Mouse (Mus musculus) limb, embryonic 14.5 days (tissue): ENCODE measurements around the gene Hyal2. TPM values are rescaled to one million over a fixed set of nuclear protein-coding genes. Genes with fewer than 3 reads are reported as not detected.

Source experiments
- ATAC-seq: fragments of 200-750 bp; cut with Nextera tagmentation; 2 replicates; pipeline ENCODE4 v1.8.0; 2017; ENCODE audit warnings: low read depth, moderate number of reproducible peaks, moderate TSS enrichment; ENCODE audit not compliant: low FRiP score
- DNase-seq: peaks from one replicate; pipeline ENCODE4 v3.0.0-alpha.2; 2015; ENCODE audit warnings: low spot score
- H3K27ac ChIP-seq: fragments of 300-500 bp; sonication (generic); replicated peaks from 2 replicates; pipeline ENCODE4 v1.5.1; 2014; ENCODE audit warnings: low read depth, mild to moderate bottlenecking, low read length, moderate library complexity, mixed read lengths
- H3K27me3 ChIP-seq: fragments of 300-500 bp; sonication (generic); 2 replicates; pipeline ENCODE4 v1.6.1; 2014; ENCODE audit warnings: low read length, mixed read lengths; ENCODE audit not compliant: control insufficient read depth, insufficient read depth
- H3K36me3 ChIP-seq: fragments of 300-500 bp; sonication (generic); 2 replicates; pipeline ENCODE4 v1.6.1; 2014; ENCODE audit warnings: mild to moderate bottlenecking, low read length, moderate library complexity, mixed read lengths; ENCODE audit not compliant: control insufficient read depth, insufficient read depth
- H3K4me1 ChIP-seq: fragments of 300-500 bp; sonication (generic); 2 replicates; pipeline ENCODE4 v1.6.1; 2014; ENCODE audit warnings: antibody characterized with exemption, low read length, mixed read lengths; ENCODE audit not compliant: control insufficient read depth, insufficient read depth
- H3K4me2 ChIP-seq: fragments of 300-500 bp; sonication (generic); replicated peaks from 2 replicates; pipeline ENCODE4 v1.6.1; 2014; ENCODE audit warnings: low read depth, mild to moderate bottlenecking, low read length, moderate library complexity; ENCODE audit not compliant: severe bottlenecking
- H3K4me3 ChIP-seq: fragments of 300-500 bp; sonication (generic); replicated peaks from 2 replicates; pipeline ENCODE4 v1.5.1; 2014; ENCODE audit warnings: low read length
- H3K9ac ChIP-seq: fragments of 300-500 bp; sonication (generic); 2 replicates; pipeline ENCODE4 v1.6.1; 2014; ENCODE audit warnings: mild to moderate bottlenecking, low read depth, low read length, moderate library complexity; ENCODE audit not compliant: severe bottlenecking
- H3K9me3 ChIP-seq: fragments of 300-500 bp; sonication (generic); 2 replicates; pipeline ENCODE4 v1.6.1; 2016; ENCODE audit warnings: low read length; ENCODE audit not compliant: control insufficient read depth
- POLR2A ChIP-seq: fragments of 200-500 bp; IDR thresholded peaks from 2 replicates; pipeline ENCODE4 v1.8.0; 2012; ENCODE audit warnings: inconsistent platforms, mild to moderate bottlenecking, moderate library complexity, borderline replicate concordance; ENCODE audit not compliant: insufficient read depth, insufficient read length; ENCODE audit errors: extremely low read depth
- WGBS: fragments of 180-500 bp; shearing (Covaris S2); extraction: QIAGEN DNeasy Blood & Tissue Kit; methylation state at CpG from one replicate; pipeline ENCODE4 v1.1.7; 2014; 5-methylcytosine and 5-hydroxymethylcytosine counted together
- polyA plus RNA-seq, 2 experiments: library from polyadenylated mRNA; depleted of rRNA in 1 of 2; stranded (reverse) in 1 of 2; unstranded in 1 of 2; fragments of >200 nt; fragmentation: Nextera tagmentation in 1 of 2; extraction: Ambion mirVana in 1 of 2; gene quantifications; 2 replicates each; pipeline versions ENCODE4 v1.2.1 to v1.2.3; 2012 to 2014

The Hyal2 gene
- polyA plus RNA-seq, 2 experiments, result 68.0 to 123 TPM

DNA sequence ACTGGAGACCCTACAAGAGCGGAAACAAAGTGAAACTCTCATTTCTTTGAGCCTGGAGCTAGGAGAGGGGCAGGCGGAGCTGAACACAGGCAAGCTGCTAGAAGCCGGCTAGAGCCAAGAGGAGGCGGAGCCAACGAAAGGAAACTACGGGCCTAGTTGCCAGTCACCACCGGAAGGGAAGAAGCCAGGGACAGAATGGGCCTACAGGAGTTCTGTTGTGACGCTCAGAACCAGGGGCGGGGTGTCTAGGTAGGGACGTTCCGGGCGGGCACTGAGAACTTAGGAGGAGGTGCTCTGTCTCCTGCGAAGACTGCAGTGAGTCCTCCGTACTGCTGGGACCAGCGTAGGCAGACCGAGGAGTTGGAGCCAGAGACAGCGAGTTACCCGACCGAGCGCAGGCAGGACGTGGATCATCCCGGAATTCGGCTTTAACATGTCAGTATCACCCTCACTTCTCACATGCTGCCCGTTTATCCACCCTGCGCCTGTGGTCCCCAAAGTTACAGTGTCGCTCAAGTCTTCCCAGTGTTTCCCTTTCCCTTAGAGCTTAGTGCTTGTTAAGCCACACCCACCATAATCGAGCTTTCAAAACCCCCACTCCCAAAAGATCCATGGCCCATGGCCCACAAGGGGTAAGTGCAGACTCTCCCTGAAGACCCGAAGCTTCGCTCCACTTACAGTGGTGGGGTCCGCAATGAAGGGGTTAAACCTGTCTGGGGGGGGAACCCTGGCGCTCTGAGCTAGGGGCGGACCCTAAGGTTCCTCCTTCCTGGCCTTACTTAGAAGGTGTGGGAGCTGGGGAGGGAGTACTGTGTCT, 13.0 kb downstream of the Hyal2 start, which contains the start of gene Hyal3:
TSS of gene Hyal3 (plus strand) at position 318 of the 817 bp plus-strand sequence.
- WGBS, result 1% methylated on average over 32 of the region's 32 CpGs
- H3K4me2 ChIP-seq, result peak within 1 kb of the TSS; percentile 83
- peak within 1 kb of the TSS; percentile 57 for H3K4me3 ChIP-seq
- H3K27me3 ChIP-seq, result no peaks in the 10 kb centered on the region
- peak; percentile 85; the same call in 1 of the 2 replicates for TF ChIP-seq POLR2A
- ATAC-seq (peak; percentile 81), DNase-seq (peak; percentile 93)
- H3K36me3 ChIP-seq, result peaks cover 13% of the 10 kb centered on the region
- H3K9ac ChIP-seq, result peak within 1 kb of the TSS; percentile 77
- H3K27ac ChIP-seq, result peak within 1 kb of the TSS; percentile 91
- no peaks in the 10 kb centered on the region for H3K9me3 ChIP-seq
- peaks cover 30% of the 10 kb centered on the region for H3K4me1 ChIP-seq

DNA sequence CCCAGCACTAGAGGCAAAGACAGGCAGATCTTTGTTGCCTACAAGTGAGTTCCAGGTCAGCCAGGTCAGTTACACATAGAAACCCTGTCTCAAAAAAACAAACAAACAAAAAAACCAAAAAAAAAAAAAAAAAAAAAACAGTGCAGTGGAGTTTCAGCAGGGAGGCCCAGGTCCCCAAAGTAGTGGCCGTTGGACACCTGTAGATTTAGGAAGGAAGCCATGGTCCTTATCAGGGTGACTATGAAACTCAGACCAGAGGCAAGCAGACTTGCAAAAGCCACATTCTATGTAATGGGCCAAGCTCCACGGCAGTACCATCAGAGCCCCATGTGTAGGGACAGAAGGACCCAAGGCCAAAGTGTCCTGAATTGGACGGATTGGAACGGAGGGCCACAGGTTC, 13.8 kb downstream of the Hyal2 start:
- no peak for TF ChIP-seq POLR2A
- Histone ChIP-seq H3K27ac (peak overlapping the region; percentile 91; the same call in 1 of the 2 replicates), H3K4me3 (peak overlapping the region; percentile 57)

DNA sequence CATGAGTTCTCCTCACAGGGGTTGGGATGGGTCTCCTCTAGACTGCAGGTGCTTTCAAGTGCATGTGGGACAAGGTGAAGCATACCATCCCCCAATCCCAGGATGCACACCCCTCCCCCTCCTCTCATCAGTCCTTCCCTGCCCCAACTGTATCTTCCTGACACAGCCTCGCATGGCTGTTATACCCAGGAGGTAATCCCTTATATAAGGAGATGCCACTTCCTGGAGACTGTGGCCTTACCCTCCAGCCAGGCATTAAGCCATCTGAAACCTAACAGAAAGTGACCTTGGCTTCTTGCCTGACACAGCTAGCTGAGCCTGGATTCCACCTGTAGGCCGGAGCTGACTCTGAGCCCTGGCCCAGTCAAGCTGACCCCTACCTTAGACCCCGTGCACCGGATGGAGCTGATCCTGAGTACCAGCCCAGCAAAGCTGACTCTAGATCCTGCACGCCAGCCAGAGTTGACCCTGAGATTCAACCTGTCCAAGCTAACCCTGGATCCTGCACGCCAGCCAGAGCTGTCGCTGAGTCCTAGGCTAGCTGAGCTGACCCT, 14.8 kb downstream of the Hyal2 start:
- no peak overlapping the region for H3K4me2 ChIP-seq
- H3K4me3 ChIP-seq, result no peak overlapping the region
- no peak for ATAC-seq
- H3K9ac ChIP-seq, result no peak overlapping the region
- H3K4me1 ChIP-seq, result peaks cover 13% of the 10 kb centered on the region
- H3K27ac ChIP-seq, result no peak overlapping the region
- peaks cover 13% of the 10 kb centered on the region for H3K36me3 ChIP-seq
- no peaks in the 10 kb centered on the region for H3K9me3 ChIP-seq
- 89% methylated on average over 7 of the region's 7 CpGs for WGBS
- TF ChIP-seq POLR2A, result no peak
- no peaks in the 10 kb centered on the region for H3K27me3 ChIP-seq
- DNase-seq, result no peak

More for the DNA sequence above, 13.8 kb downstream of the Hyal2 start:
- Histone ChIP-seq H3K9me3 (no peaks in the 10 kb centered on the region), H3K4me1 (peaks cover 23% of the 10 kb centered on the region), H3K36me3 (peaks cover 13% of the 10 kb centered on the region), H3K4me2 (peak overlapping the region; percentile 83), H3K27me3 (no peaks in the 10 kb centered on the region), H3K9ac (peak overlapping the region; percentile 77)
- WGBS, result 76% methylated on average over 4 of the region's 4 CpGs
- ATAC-seq, result no peak
- DNase-seq, result no peak

DNA sequence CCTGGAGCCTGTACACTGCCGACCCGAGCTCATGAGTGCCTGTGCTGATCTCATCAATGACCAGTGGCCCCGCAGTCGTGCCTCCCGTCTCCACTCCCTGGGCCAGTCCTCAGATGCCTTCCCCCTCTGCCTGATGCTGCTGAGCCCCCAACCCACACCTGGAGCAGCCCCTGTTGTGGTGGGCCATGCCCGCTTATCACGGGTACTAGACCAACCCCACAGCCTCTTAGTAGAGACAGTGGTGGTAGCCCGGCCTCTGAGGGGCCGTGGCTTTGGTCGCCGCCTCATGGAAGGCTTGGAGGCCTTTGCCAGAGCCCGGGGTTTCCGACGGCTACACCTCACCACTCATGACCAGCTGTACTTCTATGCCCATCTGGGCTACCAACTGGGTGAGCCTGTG, 15.4 kb downstream of the Hyal2 start:
- H3K9me3 ChIP-seq, result no peaks in the 10 kb centered on the region
- H3K27me3 ChIP-seq, result no peaks in the 10 kb centered on the region
- no peak overlapping the region for H3K9ac ChIP-seq
- no peak for DNase-seq
- no peak overlapping the region for H3K4me2 ChIP-seq
- no peak overlapping the region for H3K27ac ChIP-seq
- peaks cover 13% of the 10 kb centered on the region for H3K36me3 ChIP-seq
- H3K4me3 ChIP-seq, result no peak overlapping the region
- H3K4me1 ChIP-seq, result peaks cover 14% of the 10 kb centered on the region
- WGBS, result 93% methylated on average over 14 of the region's 14 CpGs
- TF ChIP-seq POLR2A, result no peak
- ATAC-seq, result no peak

DNA sequence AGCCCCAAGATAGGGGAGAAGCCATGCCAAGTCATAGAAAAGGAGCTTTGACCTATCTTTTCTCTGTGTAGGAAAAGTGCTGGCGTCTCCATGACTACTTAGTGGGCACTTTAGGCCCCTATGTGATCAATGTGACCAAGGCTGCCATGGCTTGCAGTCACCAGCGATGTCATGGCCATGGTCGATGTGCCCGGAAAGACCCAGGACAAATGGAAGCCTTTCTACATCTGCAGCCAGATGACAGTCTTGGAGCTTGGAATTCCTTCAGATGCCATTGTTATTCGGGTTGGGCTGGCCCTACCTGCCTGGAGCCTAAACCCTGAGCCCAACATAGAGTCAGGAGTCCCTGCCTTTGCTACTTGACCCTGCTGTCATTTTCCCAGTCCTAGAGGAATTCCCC, 18.8 kb downstream of the Hyal2 start:
- Histone ChIP-seq H3K9ac (no peak overlapping the region), H3K4me2 (no peak overlapping the region), H3K27ac (no peak overlapping the region), H3K27me3 (no peaks in the 10 kb centered on the region), H3K36me3 (peaks cover 27% of the 10 kb centered on the region), H3K4me1 (peaks cover 12% of the 10 kb centered on the region), H3K9me3 (no peaks in the 10 kb centered on the region), H3K4me3 (no peak overlapping the region)
- DNase-seq (no peak), ATAC-seq (no peak)
- 93% methylated on average over 5 of the region's 5 CpGs for WGBS
- no peak for TF ChIP-seq POLR2A
